Mouse (Mus musculus): ENCODE data around the gene Atp2b2. TPM values are rescaled to one million over a fixed set of nuclear protein-coding genes. Genes with fewer than 3 reads are reported as not detected.

Gene Atp2b2
- total RNA-seq, 2 experiments from 2014 or later, result 204 to 209 TPM

- no peak for DNase-seq
- intact Hi-C loops (cut with DNase I), result no loop called here
Observed at GRCm38 (mm10) chr6:113958003-113958402, 84.4 kb downstream of the Atp2b2 start.

GRCm38 (mm10) chr6:113957232-113957940 lies 85.0 kb downstream of the Atp2b2 start:
- intact Hi-C loops (cut with DNase I), result no loop called here
- DNase-seq, result no peak

DNA sequence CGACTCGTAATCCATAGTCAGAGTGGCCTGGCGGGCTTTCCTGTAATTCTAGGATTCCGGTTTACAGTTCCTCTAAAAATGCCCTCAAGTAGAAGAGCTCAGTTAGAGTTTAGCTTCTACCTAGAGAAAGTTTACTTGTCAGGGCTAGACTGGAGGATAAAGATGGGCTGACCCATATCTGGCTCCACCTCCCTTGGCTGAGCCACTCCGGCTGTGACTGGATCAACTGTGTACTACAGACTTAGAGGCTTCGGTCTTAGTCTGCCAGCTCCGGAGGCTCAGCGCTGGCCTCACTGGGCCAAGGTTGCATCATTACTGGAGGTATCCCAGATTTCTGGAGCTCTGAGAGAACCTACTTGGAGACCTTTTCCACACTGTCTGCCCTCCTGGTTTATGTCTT lies 94.9 kb downstream of the Atp2b2 start:
- intact Hi-C loops (cut with DNase I), result no loop called here
- no peak for DNase-seq

DNA sequence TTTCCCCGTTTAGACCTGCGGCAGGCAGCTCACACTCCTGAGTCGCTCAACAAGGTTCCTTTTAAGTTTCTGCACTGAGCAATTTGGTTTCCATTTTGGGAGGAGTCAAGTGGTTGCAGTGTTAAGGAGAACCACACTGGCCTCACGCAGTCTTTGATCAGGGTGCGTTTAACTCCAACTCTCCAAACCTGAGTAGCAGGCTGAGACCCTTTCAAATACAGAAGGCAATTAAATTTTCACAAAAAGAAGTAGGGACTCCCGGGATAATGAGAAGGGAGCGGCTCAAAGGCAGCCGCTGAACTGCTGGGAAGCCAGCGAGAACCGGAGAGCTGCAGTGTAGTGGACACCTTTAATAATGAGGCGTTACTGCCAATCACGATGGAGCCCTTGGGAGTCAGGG lies 100.1 kb downstream of the Atp2b2 start:
- DNase-seq, result no peak
- intact Hi-C loops (cut with DNase I), result no loop called here

DNA sequence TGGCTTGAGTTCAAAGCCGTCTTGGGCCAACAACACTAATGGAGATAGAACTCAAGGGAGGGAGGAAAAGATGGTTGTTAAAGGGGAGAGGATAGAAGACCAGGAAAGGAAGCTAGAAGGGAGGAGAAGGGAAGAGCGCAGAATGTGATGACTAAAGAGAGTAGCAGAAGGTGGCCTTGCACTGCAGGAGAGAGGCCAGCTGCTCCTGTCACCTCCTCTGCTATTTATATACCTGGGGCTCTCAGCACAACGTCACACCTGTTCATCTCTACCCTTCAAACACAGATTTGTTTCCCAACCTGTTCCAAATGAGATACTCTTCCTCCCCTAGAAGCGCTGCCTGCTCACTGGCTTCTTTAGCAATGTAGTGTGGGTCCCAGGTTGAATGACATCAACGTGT lies 101.1 kb downstream of the Atp2b2 start:
- intact Hi-C loops (cut with DNase I), result no loop called here
- no peak for DNase-seq

DNA sequence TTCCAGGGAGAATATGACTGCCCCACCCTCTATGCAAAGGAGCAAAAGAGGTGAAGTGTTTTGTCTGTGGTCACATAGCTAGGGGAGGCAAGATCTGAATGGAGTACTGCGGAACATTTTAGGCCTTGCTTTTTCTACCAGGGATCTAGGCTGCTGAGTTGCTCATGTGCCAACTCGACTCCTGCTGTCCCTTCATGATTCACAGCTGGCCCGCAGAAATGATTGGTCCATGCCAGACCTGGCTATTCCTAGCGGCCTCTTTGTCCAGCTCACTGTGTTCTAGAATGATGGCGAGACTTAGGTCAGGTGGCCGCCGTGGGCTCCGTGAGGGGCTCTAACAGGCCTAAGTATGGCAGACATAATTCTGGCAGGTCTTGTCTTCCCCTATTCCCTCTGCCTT lies 103.0 kb downstream of the Atp2b2 start:
- intact Hi-C loops (cut with DNase I), result no loop called here
- no peak for DNase-seq

- intact Hi-C loops (cut with DNase I), result no loop called here
- peak; percentile 39 for DNase-seq
Observed at GRCm38 (mm10) chr6:113936811-113937508, 105.5 kb downstream of the Atp2b2 start.

GRCm38 (mm10) chr6:113936111-113936510 lies 106.3 kb downstream of the Atp2b2 start:
- DNase-seq, result no peak

DNA sequence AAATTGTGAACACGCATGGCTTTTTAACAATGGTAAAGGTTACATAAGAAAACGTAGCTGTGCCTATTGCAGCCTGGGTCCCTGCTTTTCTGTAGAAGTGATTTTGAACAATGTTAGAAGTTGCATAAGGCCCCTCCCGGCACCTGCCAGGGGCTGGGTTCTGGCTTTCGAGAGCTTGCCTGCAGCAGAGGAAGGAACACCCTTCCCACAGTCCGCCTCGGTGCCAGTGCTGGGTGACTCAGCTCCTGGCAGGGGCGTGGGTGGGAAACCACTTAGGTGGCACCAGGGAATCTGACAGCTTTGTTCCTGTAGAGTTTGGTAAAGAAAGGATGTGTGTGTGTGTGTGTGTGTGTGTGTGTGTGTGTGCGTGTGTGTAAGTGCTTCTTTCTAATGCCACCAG lies 107.7 kb downstream of the Atp2b2 start:
- no peak for DNase-seq
- intact Hi-C loops (cut with DNase I), result no loop called here

More at GRCm38 (mm10) chr6:113936111-113936510, 106.3 kb downstream of the Atp2b2 start:
- intact Hi-C loops (cut with DNase I), result no loop called here

GRCm38 (mm10) chr6:113933261-113934151 lies 108.9 kb downstream of the Atp2b2 start:
- intact Hi-C loops (cut with DNase I), result no loop called here
- DNase-seq, result peak; percentile 72

- intact Hi-C loops (cut with DNase I), result no loop called here
- peak; percentile 35 for DNase-seq
Observed at GRCm38 (mm10) chr6:113929191-113929875, 113.1 kb downstream of the Atp2b2 start.

DNA sequence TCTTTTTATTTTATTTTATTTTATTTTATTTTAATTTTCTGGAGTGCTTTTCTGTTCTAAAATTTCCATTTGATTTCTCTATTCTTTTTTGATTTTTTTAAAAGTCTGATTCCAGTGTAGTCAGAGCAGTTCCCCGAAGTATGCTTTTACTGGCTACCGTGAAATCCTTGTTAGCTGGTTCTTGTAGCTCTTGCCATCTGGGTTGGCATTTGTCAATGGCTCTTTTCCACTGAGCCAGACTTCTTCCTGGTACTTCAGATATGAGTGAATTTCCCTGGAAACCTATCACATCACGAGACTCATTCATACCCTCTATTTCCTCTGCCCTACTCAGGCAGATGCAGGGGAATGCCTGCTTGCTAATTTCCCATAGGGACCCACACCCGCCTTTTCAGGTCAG lies 119.2 kb downstream of the Atp2b2 start:
- no peak for DNase-seq
- intact Hi-C loops (cut with DNase I), result no loop called here

DNA sequence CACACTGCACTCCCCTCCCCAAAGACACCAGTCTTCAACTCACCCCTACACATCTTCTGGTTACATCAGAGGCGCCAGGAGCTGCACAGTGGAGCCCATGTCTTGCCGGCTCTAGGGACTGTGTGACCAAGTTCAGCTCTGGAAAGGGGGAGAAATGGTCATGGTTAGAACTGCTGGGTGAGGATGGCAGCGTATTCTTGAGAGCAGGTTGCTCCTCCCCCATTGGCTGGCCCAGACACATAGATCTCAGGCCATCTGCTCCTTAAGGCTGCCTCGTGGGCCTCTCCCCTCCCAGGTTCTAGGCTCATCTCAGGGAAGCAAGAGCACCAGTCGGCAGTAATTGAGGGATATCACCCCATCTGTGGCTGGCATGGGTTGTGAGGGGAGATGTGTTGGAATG lies 121.9 kb downstream of the Atp2b2 start:
- intact Hi-C loops (cut with DNase I), result no loop called here
- DNase-seq, result no peak

GRCm38 (mm10) chr6:113912753-113913152 lies 129.7 kb downstream of the Atp2b2 start:
- intact Hi-C loops (cut with DNase I), result no loop called here

GRCm38 (mm10) chr6:113911094-113911493 lies 131.3 kb downstream of the Atp2b2 start:
- intact Hi-C loops (cut with DNase I), result no loop called here
- DNase-seq, result no peak

More at GRCm38 (mm10) chr6:113912753-113913152, 129.7 kb downstream of the Atp2b2 start:
- DNase-seq, result no peak

GRCm38 (mm10) chr6:113910411-113911055 lies 131.9 kb downstream of the Atp2b2 start:
- intact Hi-C loops (cut with DNase I), result no loop called here
- peak; percentile 70 for DNase-seq

GRCm38 (mm10) chr6:113909836-113910235 lies 132.6 kb downstream of the Atp2b2 start:
- intact Hi-C loops (cut with DNase I), result no loop called here
- DNase-seq, result no peak

DNA sequence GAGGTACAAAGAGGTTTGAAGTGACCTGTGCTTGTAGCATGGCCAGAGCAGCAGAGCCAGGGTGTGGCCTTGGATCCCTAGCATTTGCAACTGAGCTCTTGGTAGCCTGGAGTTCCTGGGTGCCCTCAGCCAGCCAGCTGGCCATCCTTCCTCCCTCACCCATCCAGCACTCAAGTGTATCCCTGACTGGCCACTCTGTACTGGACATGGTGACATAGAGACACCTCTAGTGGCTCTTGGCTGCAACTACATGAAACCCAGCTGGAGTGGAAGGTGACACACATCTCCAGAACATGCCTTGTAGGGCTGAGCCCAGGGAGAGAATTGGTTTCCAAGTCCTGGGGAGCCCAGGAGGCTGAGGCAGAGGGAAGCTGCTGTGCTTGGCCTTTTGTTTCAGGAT lies 134.3 kb downstream of the Atp2b2 start:
- peak; percentile 34 for DNase-seq

GRCm38 (mm10) chr6:113904406-113904805 lies 138.0 kb downstream of the Atp2b2 start:
- DNase-seq, result peak; percentile 35
- intact Hi-C loops (cut with DNase I), result no loop called here

More for the DNA sequence above, 134.3 kb downstream of the Atp2b2 start:
- intact Hi-C loops (cut with DNase I), result no loop called here

DNA sequence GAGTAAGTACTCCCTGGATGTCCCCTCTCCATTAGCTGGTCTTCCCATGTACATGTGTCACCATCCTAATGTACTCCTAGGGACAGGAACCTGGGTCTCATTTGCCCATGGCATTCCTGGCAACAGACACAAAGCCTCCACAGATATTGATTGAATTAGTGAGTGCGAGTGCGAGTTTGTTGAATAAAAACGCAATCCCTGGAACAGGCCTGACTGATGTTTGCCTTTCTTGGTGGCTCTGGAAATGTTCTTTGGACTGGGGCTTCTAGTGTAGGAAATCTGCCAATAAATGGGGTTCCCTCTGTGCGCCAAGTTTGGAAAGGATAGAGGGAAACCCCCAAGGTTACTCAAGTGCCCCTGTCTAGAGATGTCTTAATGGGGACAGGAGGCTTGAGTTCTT lies 146.4 kb downstream of the Atp2b2 start:
- intact Hi-C loops (cut with DNase I), result no loop called here
- no peak for DNase-seq

Measured in left cerebral cortex, postnatal 4 days (tissue).